Mouse (Mus musculus) liver, adult (tissue): ENCODE measurements at regions not wholly inside any gene's neighbourhood (a gene's known extent, or its start where the extent isn't known, plus 50 kb on each side); places are given as distances from the start of the nearest gene placed in this dataset.

Source experiments
- GATA4 ChIP-seq: IDR thresholded peaks from 2 replicates; pipeline ENCODE4 v1.6.1; 2014; ENCODE audit warnings: mild to moderate bottlenecking, low read length; ENCODE audit not compliant: insufficient replicate concordance

DNA sequence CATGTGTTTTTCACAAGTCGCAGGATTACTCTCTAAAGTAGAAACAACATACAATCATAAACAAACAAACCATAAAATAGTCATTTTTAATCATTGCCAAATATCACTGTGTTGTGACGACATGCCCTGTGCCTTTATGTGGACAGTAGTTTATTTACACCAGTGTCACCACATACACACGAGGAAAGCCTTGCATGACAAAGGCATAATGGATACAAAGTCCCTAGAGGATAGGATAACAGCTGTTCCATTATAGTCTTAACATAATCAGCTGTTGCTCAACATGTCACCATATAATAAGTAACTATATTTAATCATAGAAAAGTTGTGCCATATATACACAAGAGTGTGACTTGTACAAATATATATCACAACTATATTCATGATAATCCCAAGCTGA lies 85.2 kb upstream of the Phactr1 start:
- TF ChIP-seq GATA4 = no peak

DNA sequence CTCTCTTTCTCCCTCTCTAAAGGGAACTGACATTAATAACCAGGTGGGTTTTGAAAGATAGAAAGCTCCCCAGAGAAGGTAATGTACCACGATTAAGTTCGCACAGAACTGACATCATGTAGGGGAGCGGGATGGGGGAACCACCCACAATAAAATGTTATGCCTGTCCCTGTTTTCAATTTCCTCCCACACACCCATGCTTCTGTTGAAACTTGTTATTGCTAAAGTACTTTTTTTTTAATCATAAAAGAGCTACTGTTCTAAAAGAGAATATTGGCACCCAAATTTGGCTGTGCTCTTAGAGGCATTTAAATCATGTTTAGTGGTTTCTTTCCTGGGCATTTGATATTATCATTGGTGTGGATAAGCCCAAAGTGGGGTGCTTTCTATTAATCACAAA lies 82.6 kb upstream of the Phactr1 start:
- no peak for TF ChIP-seq GATA4

DNA sequence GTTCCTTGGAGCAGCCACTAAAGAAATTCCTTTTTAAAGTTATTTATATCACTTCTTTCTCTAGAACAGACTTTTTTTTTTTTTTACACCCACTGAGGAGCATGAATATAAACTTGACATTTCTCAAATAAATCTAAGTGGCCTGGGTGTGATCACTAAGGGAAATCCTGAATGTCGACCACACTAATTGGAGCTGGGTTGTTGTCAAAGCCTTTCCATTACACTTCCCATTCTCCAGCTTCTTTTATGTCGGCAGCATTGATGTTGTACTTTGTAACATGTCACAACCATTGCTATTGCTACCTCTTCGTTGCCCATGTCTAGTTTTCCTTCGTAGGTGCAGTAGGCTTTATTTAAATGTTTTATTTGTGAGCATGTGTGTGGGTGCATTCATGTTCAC lies 77.1 kb upstream of the Phactr1 start:
- no peak for TF ChIP-seq GATA4

DNA sequence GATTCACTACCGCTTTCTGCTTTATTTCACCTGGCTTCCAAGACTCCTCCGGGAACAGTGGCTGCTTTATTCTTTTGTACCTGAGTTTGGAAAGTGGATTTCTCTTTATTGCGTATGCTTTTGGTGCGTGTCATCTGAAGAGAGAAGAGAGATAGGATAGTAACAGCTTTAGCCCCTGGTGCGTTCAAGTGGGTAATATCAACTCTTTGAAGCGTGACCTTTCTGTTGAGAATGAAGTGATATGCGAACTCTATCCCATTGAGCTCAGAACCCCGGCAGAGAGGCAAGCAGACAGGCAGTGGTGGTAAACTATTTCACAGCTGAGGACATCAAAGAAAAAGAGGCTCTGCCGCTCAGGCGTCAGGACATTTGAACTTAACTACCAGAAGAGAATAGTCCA lies 72.7 kb upstream of the Phactr1 start:
- no peak for TF ChIP-seq GATA4

DNA sequence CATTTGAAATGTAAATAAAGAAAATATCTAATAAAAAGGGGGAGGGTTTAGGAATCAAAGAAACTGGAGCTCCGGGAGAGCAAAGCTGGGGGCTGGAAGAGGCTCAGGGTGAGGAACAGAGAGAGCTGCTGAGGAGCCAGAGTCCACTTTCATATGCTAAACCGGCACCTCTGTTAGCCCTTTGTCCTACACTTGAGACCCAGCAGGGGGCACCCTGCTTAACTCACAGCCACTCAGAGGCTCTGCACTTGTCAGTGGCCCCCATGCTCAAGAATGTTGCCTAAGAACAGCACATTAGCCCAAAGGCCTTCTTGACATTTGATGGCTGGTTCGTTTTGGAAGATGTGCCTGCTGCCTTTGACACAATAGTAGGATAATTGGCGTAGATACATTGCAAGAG lies 71.5 kb upstream of the Phactr1 start:
- TF ChIP-seq GATA4 = no peak

DNA sequence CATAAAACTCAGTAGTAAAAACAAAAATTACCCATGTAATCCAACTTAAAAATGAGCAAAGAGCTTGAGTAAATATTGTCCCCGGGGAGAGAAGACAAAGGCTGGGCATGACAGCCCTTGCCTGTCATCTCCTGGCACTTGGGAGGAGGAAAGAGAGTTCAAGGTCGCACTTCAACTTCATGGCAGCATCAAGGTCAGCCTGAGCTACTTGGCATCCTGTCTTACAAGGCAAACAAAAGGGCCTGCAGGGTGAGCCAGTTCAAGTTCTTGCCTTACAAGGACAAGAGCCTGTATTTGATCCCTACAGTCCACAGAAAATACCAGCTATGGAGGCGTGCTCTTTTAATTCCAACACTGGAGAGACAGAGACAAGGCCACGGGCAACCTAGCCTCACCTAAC lies 67.1 kb upstream of the Phactr1 start:
- no peak for TF ChIP-seq GATA4

DNA sequence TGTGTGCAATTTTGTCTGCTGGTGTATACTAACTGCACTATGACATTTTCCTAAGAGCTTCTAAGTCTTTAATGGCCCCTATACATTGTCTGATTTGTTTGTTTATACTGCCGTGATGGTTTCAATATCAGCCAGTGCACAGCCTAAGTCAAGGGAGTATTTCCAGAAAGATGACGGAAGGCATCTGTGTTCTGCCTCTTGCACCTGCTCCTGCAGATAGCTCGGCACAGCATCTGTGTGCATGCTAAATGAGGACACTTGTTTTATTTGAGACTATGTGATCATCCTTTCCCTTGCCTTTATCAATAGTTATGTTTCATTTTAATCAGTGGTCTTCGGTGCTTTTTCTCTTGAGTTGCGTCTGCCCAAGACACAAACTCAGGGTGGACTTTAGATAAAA lies 64.6 kb upstream of the Phactr1 start:
- no peak for TF ChIP-seq GATA4

DNA sequence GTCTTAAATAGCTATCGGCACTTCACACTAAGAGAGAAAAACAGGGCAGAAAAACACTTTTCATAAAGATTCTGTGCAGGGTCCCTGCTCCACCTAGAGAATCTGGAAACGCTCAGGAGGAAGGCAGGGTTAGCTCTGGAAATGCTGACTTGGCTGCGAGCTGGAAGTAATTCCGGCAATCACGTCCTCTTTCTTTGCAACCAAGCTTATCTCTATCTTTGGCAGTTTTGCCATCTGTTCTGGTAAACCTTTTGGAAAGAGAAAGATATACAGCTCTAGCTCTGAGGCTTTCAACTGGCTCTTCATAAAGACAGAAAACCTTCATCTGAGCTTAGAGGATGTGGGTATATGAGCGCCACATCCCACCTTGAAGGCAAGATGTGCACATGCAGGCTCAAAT lies 63.2 kb upstream of the Phactr1 start:
- no peak for TF ChIP-seq GATA4

DNA sequence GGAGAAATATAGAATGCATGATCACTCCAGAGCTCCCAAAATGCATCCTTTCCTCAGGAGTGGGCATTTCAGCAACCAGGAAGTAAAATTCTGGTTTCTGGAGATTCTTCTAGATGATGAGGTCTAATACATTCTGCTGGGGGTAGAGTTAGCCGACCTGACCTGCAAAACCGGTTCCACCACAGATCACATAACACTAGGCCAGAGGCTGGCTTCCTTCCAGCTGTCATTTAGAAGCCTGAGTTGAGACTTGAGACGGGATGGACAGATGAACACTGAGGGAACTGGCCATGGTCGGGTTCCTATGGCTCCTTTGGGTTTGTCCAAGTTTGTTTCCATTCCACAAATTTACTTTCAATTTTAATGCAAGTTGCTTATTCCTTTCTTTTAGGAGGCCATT lies 62.6 kb upstream of the Phactr1 start:
- no peak for TF ChIP-seq GATA4

DNA sequence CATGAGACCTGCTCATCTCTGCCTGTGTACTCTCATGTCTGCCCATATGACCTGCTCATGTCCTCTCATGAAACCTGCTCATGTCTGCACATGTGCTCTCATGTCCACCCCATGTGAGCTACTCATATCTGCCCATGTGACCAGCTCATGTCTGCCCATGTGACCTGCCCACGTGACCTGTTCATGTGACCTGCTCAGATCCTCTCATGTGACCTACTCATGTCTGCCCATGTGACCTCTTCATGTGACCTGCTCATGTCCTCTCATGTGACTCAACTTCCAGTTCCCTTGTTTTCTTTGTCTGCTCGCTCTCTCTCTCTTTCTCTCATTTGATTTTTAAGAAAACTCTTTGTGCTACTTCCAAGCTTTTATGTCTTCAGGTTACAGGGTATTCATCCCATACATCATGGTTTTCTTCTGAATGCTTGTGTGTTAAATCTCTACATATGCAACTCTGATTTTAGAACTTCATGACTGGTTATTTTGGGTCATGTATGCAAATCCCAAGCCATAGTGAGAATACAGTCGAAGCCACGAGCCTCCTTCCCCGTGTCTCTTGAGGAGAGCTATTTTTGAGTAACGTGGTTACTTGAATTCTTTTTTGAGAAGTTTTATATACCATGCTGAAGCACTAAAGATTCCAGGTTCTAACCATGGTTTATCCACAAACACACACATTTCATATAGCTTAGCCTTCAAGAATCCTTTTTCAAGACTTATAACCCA lies 60.7 kb upstream of the Phactr1 start:
- no peak for TF ChIP-seq GATA4

DNA sequence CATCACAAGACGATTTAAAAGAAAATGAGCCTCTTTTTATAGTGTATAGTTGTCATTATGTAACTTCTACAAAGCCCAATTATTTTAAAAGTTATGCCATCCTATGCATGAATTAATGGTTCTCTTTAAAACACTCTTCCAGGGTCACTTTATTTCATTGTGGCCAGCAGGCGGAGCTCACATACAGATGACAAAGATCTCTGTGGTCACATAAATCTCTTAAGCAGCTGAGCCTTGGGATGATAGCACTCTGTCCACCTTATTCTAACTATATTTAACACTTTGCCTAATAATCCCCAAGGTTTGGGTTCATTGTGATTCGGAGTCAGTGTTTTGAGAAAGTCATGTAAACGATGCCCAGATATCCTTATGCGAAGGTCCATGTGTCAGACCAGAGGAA lies 56.9 kb upstream of the Phactr1 start:
- no peak for TF ChIP-seq GATA4
